Mouse (Mus musculus) kidney, adult 2 months (tissue): ENCODE results near the gene Tmem263. TPM values are rescaled to one million over a fixed set of nuclear protein-coding genes. Genes with fewer than 3 reads are reported as not detected.

Experiments used
- DNase-seq: peaks from one replicate; pipeline ENCODE4 v3.0.0; 2021
- H3K27ac ChIP-seq: fragments of 200-500 bp; 2 replicates; pipeline ENCODE4 v1.5.1; 2012; ENCODE audit warnings: low read depth, low read length, control low read depth, inconsistent platforms; ENCODE audit not compliant: insufficient read depth
- H3K27me3 ChIP-seq: fragments of 200-500 bp; replicated peaks from 2 replicates; pipeline ENCODE4 v1.6.1; 2012; ENCODE audit warnings: mild to moderate bottlenecking, moderate library complexity, low read length, inconsistent platforms; ENCODE audit not compliant: control insufficient read depth, insufficient read depth
- H3K36me3 ChIP-seq: fragments of 200-500 bp; 2 replicates; pipeline ENCODE4 v1.6.1; 2012; ENCODE audit warnings: mild to moderate bottlenecking, moderate library complexity, low read length, inconsistent platforms; ENCODE audit not compliant: control insufficient read depth, insufficient read depth
- H3K4me1 ChIP-seq: fragments of 200-500 bp; 2 replicates; pipeline ENCODE4 v1.6.1; 2011; ENCODE audit warnings: low read length; ENCODE audit not compliant: control insufficient read depth, insufficient read depth
- H3K4me3 ChIP-seq: fragments of 200-500 bp; 2 replicates; pipeline ENCODE4 v1.5.1; 2011; ENCODE audit warnings: mild to moderate bottlenecking, low read depth, low read length, control low read depth; ENCODE audit not compliant: insufficient read depth
- CTCF ChIP-seq: fragments of 200-500 bp; conservative IDR thresholded peaks from 2 replicates; pipeline ENCODE4 v1.5.1; 2011; ENCODE audit warnings: low read depth, mild to moderate bottlenecking, control low read depth, low read length, moderate library complexity, mixed read lengths; ENCODE audit not compliant: insufficient read depth, insufficient read length
- POLR2A ChIP-seq: fragments of 200-500 bp; IDR thresholded peaks from one replicate; pipeline ENCODE4 v1.6.1; 2011; ENCODE audit warnings: low read depth, low read length, control low read depth
- WGBS: fragments of 180-500 bp; shearing (Covaris S2); methylation state at CpG from one replicate; pipeline ENCODE4 v1.1.7; 2018; 5-methylcytosine and 5-hydroxymethylcytosine counted together
- polyA plus RNA-seq: library from polyadenylated mRNA; depleted of rRNA; stranded (reverse); fragments of >200 nt; gene quantifications from 2 replicates; pipeline ENCODE4 v1.2.3, GENCODE M21; 2012; rRNA removed

The Tmem263 gene
- 2.3 and 2.5 TPM in 2 replicates for polyA plus RNA-seq

DNA sequence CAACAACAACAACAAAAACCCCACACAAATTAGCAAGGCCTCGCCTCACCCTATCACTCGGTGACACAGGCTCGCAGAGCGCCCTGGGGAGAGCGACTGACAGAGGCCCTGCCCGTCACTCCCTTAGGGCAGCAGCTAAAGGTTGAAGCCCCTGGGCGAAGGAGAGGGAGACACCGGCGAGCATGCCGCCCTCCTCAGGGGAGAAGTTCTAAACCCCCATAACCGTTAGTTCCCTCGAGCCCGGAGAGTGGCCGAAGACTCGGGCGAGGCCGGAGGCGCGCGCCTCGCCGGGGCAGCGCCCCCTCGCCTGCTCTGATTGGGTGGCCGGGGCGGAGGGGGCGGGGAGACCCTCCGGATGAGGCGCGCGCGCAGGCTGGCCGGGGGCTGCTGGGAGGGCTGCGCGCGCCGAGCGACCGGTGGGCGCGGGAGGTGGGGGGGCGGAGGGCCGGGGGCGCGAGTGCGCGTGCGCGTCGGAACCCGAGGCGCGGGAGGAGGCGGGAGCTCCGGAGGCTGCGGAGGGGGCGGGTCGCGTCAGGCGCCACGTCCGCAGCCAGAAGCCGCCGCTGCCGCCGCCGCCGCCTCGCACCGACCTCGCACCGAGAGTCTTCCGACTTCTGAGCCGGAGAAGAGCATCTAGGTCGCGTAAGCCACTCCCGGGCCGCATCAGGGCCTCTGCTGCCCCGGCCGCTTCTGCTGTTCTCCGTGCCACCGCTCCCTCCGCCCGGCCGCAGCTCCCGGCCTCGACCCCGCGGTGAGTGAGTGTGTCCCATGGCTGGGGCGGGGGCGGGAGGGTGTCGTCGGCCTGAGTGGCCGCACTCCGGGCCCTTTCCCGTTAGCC lies at the start of gene Tmem263, which contains the start of gene Fhl4:
TSS of gene Tmem263 (plus strand) at position 381 of the 838 bp plus-strand sequence.
TSS of gene Fhl4 (minus strand) at position 249 of the 838 bp plus-strand sequence.
- WGBS: 1% methylated on average over 92 of the region's 96 CpGs
- peaks cover 3% of the 10 kb centered on the region; the same call in 1 of the 2 replicates for H3K4me1 ChIP-seq
- DNase-seq: peak; percentile 82

GRCm38 (mm10) chr10:85054876-85055275 lies 47.6 kb upstream of the Tmem263 start:
- WGBS: 85% methylated on average over 2 of the region's 2 CpGs
- no peak for TF ChIP-seq CTCF
- TF ChIP-seq POLR2A: no peak
- Histone ChIP-seq H3K36me3 (no peaks in the 10 kb centered on the region), H3K4me1 (no peaks in the 10 kb centered on the region), H3K4me3 (no peak overlapping the region), H3K27me3 (no peaks in the 10 kb centered on the region), H3K27ac (no peak overlapping the region)
- DNase-seq: no peak

More for the DNA sequence above, at the start of gene Tmem263, which contains the start of gene Fhl4:
- Histone ChIP-seq H3K27ac (peak within 1 kb of the TSS; percentile 26; the same call in 1 of the 2 replicates), H3K27me3 (no peaks in the 10 kb centered on the region), H3K4me3 (peak within 1 kb of the TSS; percentile 94), H3K36me3 (no peaks in the 10 kb centered on the region)
- TF ChIP-seq POLR2A (no peak), CTCF (no peak)

DNA sequence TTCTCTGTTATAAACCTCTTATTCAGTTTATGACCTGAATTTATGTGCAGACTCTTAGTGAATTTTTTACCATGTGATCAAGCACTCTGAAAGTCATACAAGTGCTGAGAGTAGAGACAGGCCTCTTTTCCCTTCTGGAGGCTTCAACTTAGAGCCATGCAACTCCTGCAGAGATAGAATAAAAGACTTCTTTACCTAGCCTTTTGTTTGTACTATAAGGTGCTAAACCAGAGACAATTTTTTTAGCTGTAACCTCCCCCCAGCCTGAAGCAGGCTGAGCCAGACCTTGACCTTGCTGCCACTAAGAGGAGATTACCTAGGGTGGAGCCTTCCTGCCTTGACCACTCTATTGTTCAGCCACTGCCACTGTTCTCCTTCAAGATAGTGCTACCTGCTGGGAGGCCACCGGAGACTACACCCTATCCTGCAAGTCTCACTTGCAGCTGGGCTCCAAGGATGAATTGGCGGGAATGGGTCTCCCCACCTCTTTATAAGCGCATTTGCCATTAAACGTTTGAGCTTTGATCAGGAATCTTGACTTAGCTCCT lies 30.7 kb upstream of the Tmem263 start:
- TF ChIP-seq CTCF: no peak
- TF ChIP-seq POLR2A: no peak
- H3K4me3 ChIP-seq: no peak overlapping the region
- H3K27me3 ChIP-seq: no peaks in the 10 kb centered on the region
- H3K36me3 ChIP-seq: no peaks in the 10 kb centered on the region
- no peak overlapping the region for H3K27ac ChIP-seq
- H3K4me1 ChIP-seq: no peaks in the 10 kb centered on the region
- WGBS: 72% methylated on average over 4 of the region's 4 CpGs
- DNase-seq: no peak

DNA sequence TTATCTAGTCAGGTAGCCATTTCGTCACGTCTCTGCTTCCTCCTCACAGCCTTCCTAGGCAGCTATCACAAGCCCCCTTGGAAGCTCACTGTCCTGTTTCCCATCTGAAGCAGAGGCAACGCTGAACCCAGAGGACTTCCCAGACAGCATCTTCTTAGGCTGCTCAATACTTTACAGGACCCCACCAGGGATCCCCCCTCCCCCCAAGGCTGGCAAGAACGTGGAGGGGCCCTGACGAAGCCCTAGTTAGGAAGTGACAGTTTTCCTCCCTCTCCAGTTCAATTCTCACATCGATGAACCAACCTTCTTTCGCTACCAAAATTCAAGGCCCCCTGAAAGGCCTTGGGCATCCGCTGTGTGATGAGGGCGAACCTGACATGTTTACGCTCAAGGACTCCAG lies 586 bp upstream of the Tmem263 start:
- TF ChIP-seq POLR2A (no peak), CTCF (no peak)

GRCm38 (mm10) chr10:85103085-85103885 lies 858 bp downstream of the Tmem263 start:
- no peaks in the 10 kb centered on the region for H3K36me3 ChIP-seq
- H3K27ac ChIP-seq: no peak overlapping the region
- peak; percentile 42 for DNase-seq
- H3K4me1 ChIP-seq: peaks cover 3% of the 10 kb centered on the region; the same call in 1 of the 2 replicates
- no peak for TF ChIP-seq POLR2A
- TF ChIP-seq CTCF: no peak
- under 1% methylated on average over 34 of the region's 34 CpGs for WGBS
- peak overlapping the region; percentile 94 for H3K4me3 ChIP-seq
- no peaks in the 10 kb centered on the region for H3K27me3 ChIP-seq

More for the DNA sequence above, 586 bp upstream of the Tmem263 start:
- H3K27ac ChIP-seq: no peak overlapping the region
- peak overlapping the region; percentile 94 for H3K4me3 ChIP-seq
- no peak for DNase-seq
- no peaks in the 10 kb centered on the region for H3K27me3 ChIP-seq
- no peaks in the 10 kb centered on the region for H3K36me3 ChIP-seq
- H3K4me1 ChIP-seq: peaks cover 3% of the 10 kb centered on the region; the same call in 1 of the 2 replicates
- 11% methylated on average over 10 of the region's 10 CpGs for WGBS

- H3K36me3 ChIP-seq: no peaks in the 10 kb centered on the region
- TF ChIP-seq CTCF (no peak), POLR2A (no peak)
- no peak overlapping the region for H3K4me3 ChIP-seq
- WGBS: 89% methylated on average over 4 of the region's 4 CpGs
- H3K27ac ChIP-seq: no peak overlapping the region
- DNase-seq: no peak
- no peaks in the 10 kb centered on the region for H3K4me1 ChIP-seq
- H3K27me3 ChIP-seq: no peaks in the 10 kb centered on the region
Measured at GRCm38 (mm10) chr10:85114409-85114808, 12.0 kb downstream of the Tmem263 start.
